Mouse (Mus musculus) liver (tissue): ENCODE data around the gene Ghr.

Source experiments
- DNase-seq: peaks from one replicate; pipeline ENCODE4 v3.0.0-alpha.2; 2020; ENCODE audit warnings: mixed read lengths

The Ghr gene

GRCm38 (mm10) chr15:3582807-3583636 lies at the start of gene Ghr:
Ghr (minus strand) TSS chr15:3583492.
- peak; percentile 82 for DNase-seq

GRCm38 (mm10) chr15:3622746-3623145 lies 39.5 kb upstream of the Ghr start:
- DNase-seq = no peak

- no peak for DNase-seq
Observed at GRCm38 (mm10) chr15:3620368-3620767, 37.1 kb upstream of the Ghr start.

- no peak for DNase-seq
Observed at GRCm38 (mm10) chr15:3618311-3618710, 35.0 kb upstream of the Ghr start.

- DNase-seq = no peak
Observed at GRCm38 (mm10) chr15:3611961-3612360, 28.7 kb upstream of the Ghr start.

GRCm38 (mm10) chr15:3607951-3608350 lies 24.7 kb upstream of the Ghr start:
- DNase-seq = no peak

GRCm38 (mm10) chr15:3602098-3602486 lies 18.8 kb upstream of the Ghr start:
- no peak for DNase-seq

GRCm38 (mm10) chr15:3601422-3602097 lies 18.3 kb upstream of the Ghr start:
- no peak for DNase-seq

- no peak for DNase-seq
Observed at GRCm38 (mm10) chr15:3587879-3588278, 4.6 kb upstream of the Ghr start.

- DNase-seq = peak; percentile 12
Observed at GRCm38 (mm10) chr15:3584361-3584760, 1.1 kb upstream of the Ghr start.

- DNase-seq = peak; percentile 15
Observed at GRCm38 (mm10) chr15:3581861-3582806, 1.2 kb downstream of the Ghr start.

- DNase-seq = no peak
Observed at GRCm38 (mm10) chr15:3581337-3581736, 2.0 kb downstream of the Ghr start.

GRCm38 (mm10) chr15:3580216-3580615 lies 3.1 kb downstream of the Ghr start:
- DNase-seq = no peak

- no peak for DNase-seq
Observed at GRCm38 (mm10) chr15:3578286-3578980, 4.9 kb downstream of the Ghr start.

GRCm38 (mm10) chr15:3569178-3569903 lies 14.0 kb downstream of the Ghr start:
- no peak for DNase-seq

GRCm38 (mm10) chr15:3564570-3564969 lies 18.7 kb downstream of the Ghr start:
- DNase-seq = no peak

GRCm38 (mm10) chr15:3563929-3564516 lies 19.3 kb downstream of the Ghr start:
- no peak for DNase-seq

- no peak for DNase-seq
Observed at GRCm38 (mm10) chr15:3563473-3563872, 19.8 kb downstream of the Ghr start.

- DNase-seq = no peak
Observed at GRCm38 (mm10) chr15:3558524-3558923, 24.8 kb downstream of the Ghr start.

GRCm38 (mm10) chr15:3544289-3544688 lies 39.0 kb downstream of the Ghr start:
- no peak for DNase-seq

- DNase-seq = no peak
Observed at GRCm38 (mm10) chr15:3536309-3536900, 46.9 kb downstream of the Ghr start.
